Mouse (Mus musculus): ENCODE data around the gene Catsper1.
A peak's percentile ranks its signal among the peaks of the same experiment; 100 is the strongest.

Gene Catsper1

DNA sequence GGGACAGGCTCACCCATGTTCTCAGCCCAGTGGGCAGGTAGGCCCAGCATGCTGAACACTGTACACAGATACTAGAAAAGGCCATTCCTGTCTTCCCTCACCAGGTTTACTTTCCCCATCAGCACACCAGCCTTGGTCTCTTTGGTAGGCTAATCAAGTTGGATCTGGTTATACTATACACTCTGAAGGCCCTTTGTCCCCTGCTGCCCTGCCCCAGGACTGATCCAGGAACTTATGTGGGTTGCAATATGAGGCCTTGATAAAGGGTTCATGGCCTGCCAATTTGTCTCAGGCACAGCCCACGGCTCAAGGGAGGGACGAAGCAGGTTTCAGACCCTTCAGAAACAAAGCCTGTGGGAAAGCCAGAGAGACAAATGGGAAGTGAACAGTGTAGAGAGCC, 18.1 kb downstream of the Catsper1 start:
- DNase-seq (ENCODE audit: low read depth, low spot score) = no peak

DNA sequence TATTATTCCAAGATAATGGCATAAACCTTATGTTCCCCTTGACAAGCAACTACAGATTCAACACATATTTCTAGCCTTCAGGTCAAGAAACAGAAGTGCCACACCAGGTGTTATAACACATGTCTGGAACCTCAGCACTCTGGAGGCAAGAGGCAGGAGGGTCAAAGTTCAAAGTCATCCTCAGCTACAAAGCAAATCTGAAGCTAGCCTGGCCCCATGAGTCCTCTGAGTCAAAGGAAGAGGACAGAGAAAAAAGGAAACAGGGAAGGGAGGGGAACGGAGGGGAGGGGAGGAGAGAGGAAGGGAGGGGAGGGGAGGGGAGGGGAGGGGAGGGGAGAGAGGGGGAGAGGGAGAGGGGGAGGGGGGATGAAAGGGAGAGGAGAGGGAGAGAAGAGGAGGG, 20.5 kb downstream of the Catsper1 start:
- DNase-seq (ENCODE audit: low read depth, low spot score) = no peak

DNA sequence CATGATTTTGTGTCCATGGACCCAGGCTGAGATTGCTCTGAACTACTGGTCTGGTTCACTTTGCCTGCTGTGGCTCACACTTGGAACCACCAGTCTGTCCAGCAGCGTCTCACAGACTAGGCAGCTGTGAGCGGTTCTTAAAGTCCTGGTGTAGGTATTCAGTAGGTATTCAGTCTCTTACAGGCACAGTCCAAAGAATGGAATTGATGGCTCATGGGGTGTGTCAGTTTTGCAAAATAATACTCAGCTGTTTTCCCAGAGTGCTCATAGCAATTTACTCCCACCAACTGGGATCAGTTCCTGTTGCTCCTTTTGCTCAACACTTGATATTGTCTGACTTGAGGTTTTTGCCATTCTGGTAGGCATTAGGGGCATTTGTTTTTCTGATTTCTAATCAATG, 26.6 kb downstream of the Catsper1 start:
- no peak for DNase-seq (ENCODE audit: low read depth, low spot score)

DNA sequence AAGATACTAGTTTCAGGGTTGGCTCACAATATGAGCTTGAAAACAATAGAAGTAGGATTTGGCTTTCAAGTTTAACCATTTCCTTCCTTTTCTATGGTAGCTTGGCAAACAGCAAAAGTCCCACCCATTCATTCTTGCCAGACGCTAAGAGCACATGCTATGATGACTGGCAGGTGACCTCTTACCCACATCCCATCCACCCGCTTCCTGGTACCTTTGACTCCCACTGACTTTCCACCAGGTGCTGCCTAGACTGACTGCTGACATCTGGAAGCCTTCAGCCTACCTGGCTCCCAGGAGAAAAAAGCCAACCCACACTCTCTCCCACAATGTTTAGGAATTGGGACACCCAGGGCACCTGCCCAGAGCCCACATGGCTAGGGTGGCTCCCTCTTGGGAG, 28.6 kb downstream of the Catsper1 start:
- DNase-seq (ENCODE audit: low read depth, low spot score) = no peak

DNA sequence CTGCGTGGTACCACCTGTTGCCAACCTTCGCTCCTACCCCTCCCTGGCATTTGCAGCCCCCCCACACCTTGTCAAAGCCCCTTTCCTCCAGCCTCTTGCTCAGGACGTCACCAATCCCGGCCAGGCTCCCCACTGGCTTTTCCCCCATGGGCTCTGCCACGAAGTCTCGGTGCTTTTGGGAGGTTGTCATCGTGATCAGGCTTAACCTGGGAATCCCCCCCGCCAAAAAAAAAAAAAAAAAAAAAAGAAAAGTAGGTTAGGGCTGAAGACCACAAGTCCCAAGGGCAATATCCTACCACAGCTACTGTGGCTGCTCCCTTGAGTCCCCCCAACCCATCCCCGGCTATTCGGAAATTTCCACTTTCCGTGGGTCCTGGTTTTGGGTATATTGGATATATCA, 30.2 kb downstream of the Catsper1 start:
- DNase-seq (ENCODE audit: low read depth, low spot score) = no peak

DNA sequence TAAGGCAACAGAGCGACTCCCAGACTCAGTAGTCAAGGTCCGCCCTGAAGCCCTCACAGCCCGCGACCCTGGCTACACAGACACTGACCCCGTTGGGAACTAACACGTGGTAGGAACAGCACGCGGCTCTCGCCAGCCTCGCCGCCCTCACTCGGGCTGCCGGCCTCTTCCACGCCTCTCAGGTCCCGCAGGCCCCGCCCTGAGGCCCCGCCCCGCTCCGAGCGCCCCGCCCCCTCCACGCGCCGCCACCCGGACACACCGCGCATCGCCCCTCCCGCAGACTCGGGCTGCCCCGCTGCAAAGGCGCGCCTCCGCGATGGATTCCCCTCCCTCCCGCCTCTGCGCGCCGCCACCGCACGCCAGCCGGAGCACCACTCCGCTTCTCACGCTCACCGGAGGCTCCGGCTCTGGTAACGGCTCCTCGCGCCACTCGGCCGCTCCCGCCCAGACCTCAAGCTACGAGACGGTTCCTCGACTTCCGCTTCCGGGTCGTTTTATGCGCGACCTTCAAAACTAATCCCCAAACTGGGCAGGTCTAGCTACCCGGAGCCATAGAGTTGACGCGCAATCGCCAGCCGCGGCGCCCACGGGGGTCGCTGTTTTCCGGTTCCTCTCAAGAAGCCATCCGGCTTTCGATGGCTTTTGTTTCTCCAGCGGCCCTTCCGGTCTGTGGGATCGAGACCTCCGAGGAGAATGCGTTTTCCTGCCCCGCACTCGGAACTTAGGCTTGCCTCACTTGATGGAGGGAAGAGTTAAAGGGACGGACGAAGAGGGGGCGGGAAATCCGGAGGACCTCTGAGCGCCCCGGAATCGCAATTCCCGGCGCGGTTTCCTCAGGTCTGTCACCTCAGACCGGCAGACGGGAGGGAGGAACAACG, 30.9 kb downstream of the Catsper1 start, which contains the start of gene Eif1ad:
Eif1ad (plus strand) TSS at position 567 of the 878 bp plus-strand sequence.
- DNase-seq (ENCODE audit: low read depth, low spot score) = peak; percentile 99

DNA sequence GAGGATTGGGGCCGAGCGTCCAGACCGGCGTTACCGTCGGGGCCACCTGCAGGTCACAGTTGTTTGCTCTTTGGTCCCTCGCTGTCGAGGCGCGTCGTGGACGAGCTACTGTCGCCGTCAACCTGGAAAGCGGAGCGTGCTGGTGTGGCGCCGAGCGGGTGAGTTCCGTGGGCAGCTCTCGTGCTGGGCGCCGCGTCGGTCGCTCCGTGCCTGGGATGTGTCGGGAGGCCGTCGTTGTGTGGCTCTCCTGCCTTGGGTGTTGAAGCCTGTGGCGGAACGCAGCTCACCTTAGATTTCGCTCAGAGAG, 31.5 kb downstream of the Catsper1 start, which contains the start of gene Banf1:
Banf1 (minus strand) TSS at position 116 of the 307 bp plus-strand sequence.
- DNase-seq (ENCODE audit: low read depth, low spot score) = no peak

DNA sequence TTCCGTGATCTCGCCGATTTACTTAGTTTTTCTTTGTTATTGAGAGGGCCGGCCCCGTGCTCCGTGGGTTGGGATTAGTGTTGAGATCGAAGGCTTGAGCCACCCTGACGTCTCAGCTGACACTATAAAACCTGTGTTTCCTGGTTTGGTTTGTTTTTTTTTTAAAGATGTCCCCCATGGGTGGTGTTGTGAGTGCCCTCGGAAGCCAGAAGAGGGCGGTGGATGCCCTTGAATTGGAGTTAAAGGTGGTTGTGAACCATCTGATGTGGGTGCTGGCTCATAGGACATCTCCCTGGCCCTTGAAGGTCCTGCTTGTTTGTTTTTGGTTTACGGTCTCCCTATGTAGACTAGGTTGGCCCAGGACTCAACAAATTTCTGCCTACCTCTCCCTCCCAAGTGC, 31.9 kb downstream of the Catsper1 start:
- no peak for DNase-seq (ENCODE audit: low read depth, low spot score)

DNA sequence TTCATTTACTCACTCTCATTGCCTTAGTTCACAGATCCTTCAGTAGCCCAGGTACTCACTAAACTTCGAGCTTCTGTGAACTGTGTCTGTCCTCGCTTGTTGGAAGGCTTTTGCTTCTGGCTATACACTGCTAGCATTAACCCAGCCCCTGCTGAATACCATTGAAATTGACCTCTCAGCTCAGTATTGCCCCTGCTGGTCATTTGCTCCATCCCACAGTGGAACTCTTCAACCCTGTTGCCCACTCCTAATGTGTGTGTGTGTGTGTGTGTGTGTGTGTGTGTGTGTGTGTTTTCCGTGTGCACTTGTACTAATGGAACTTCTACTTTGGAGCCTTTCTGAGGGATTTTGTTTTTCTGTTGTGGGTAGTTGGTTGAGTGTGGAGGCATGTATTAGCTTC, 35.4 kb downstream of the Catsper1 start:
- DNase-seq (ENCODE audit: low read depth, low spot score) = no peak

DNA sequence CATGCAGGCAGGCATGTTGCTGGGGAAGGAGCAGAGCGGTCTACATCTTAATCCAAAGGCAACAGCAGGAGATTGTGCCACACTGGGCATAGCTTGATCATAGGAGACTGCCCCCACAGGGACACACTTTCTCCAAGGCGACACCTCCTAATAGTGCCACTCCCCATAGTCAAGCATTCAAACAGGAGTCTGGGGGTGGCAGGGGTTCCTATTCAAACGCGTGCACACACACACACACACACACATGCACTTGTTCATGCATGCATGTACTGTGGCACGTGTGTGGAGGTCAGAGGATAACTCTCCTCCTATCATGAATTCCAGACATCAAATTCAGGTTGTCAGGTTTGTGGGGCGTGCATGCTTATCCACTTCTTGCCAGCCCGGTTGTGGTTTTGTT, 37.2 kb downstream of the Catsper1 start:
- DNase-seq (ENCODE audit: low read depth, low spot score) = no peak

DNA sequence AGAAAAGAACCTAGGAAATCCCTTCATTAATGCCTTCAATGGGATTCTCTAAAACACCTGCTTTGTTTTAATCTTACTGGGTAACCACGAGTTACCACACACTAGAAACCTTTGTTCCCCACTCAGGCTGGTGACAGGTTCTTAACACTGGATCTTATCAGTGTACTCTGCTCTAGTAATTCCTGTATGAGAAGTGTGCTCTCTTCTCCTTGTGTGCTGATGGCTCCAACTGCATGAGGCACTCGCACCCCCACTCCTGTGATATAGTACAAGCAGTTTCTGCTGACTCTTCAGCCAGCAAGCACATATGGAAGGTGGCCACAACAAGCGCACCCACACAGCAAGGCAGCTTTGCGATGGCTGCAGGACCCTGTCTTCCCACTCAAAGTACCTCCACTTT, 38.6 kb downstream of the Catsper1 start:
- DNase-seq (ENCODE audit: low read depth, low spot score) = no peak

DNA sequence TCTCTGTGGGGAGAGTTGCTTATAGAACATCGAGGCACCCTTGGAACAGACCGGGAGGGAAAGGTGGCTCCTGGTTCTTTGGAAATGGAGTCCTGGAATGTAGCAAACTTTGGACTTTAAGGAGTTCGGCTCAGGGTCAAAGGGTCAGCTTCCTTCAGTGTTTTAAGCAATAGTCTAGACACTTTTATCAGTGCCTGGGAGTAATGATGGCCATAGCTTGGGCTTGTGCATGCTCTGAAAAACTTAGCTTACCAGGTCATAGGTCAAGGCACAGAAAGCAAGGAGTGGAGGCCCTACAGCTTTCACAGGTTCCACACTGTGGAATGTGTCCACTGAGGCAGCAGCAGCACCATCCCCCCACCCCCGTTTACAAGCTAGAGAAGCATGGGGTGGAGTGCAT, 39.2 kb downstream of the Catsper1 start:
- no peak for DNase-seq (ENCODE audit: low read depth, low spot score)

DNA sequence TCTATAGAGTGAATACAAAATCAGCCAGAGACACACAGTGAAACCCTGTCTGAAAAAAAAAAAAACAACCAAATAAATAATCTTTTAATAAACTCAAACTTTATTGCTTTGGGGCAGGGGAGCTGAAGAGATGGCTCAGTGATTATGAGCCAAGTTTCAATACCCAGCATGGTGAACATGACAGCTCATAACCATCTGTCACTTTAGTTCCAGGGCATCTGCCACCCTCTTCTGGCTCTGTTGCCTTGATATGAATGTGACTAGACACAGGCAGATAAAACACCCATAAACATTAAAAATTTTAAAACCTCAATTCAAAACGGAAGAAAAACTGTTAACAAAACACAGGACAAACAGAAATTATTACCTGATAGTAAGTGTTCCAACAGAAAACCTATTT, 41.9 kb downstream of the Catsper1 start:
- DNase-seq (ENCODE audit: low read depth, low spot score) = peak; percentile 17

DNA sequence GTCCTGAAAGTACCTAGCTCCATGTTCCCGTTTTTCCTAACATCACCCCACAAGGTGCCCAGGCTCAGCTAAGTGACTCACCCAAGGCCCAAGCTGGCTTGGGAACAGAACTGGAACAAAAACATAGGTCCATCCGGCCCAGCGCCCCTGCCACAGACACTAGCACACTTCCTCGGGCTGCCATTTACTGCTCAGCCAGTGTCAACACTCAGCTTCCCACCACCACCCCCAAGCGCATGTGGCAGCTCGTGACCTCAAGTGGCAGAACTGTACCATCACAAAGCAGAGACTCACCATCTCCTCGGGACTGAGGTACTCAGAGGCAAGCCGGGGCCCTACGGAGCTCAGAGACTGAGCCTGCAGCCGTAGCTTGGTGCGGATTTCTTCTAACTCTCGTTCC, 47.8 kb downstream of the Catsper1 start:
- DNase-seq (ENCODE audit: low read depth, low spot score) = no peak

DNA sequence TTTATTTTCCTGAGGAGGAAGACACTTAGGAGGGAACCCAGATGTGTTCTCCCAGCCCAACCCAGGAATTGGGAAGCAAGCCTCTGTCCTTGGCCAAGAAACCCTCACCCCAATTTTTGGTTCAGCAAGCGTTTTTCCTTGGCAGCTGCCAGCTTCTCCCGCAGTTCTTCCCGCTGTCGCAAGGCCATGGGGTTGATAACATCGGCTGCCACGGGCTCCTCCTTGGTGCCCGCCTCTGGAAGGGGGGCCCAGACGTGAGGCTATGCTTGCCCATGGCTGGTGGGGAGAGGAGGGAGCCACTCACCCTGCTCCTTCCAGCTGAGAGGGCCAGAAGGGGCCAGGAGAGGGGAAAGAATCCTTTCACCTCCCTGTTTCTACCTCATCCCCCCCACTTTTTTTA, 49.2 kb downstream of the Catsper1 start:
- no peak for DNase-seq (ENCODE audit: low read depth, low spot score)

DNA sequence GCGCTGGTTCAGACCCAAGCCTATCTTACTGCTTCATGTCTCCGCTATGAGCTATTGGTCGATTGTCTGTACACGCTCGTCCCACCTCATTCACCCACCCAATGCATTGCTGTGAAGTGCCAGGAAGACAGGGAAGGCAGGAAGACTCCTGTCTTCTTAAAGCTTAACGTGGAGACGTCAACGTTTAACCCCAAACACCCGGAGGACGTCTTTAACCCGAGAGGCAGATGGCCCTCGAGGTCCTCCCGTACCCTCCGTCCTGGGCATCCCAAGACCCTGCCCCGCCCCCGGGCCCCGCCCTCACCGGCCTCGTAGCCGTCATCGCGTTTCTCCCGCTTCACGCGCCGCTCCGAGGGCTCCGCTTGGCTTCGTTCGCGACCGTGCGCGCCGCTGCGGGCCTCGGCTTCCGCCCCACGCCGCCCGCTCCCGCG, 52.5 kb downstream of the Catsper1 start:
- no peak for DNase-seq (ENCODE audit: low read depth, low spot score)

DNA sequence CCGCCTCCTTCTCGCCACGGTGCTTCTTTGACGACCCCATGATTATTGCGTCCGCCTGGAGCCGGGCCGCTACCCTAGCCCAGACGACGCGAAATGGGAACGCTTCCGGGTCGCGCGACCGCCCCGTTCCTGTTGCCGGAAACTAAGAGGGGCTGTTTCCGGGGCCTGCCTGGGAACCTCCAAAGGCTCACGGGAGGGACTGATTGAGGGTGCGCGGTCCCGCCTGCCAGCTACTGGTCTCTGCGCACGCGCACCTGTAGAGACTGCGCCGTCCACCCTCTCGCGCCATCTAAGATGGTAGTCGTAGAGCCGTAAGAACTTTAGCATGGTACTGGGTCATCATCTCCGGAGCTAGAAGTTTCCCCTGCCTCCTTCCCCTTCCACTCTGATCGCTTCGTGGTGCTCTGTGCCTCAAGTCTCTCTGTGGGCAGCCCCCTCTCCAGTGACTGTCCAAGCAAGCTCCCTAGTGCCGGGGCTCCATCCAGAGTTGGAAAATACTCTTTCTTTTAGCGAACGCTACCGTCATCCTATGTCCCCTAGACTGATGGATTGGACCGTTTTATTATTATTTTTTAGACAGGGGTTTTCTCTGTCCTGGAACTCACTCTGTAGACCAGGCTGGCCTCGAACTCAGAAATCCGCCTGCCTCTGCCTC, 53.2 kb downstream of the Catsper1 start, which contains the start of gene Sart1:
Sart1 (minus strand) TSS at position 116 of the 655 bp plus-strand sequence.
- peak; percentile 96 for DNase-seq (ENCODE audit: low read depth, low spot score)

DNA sequence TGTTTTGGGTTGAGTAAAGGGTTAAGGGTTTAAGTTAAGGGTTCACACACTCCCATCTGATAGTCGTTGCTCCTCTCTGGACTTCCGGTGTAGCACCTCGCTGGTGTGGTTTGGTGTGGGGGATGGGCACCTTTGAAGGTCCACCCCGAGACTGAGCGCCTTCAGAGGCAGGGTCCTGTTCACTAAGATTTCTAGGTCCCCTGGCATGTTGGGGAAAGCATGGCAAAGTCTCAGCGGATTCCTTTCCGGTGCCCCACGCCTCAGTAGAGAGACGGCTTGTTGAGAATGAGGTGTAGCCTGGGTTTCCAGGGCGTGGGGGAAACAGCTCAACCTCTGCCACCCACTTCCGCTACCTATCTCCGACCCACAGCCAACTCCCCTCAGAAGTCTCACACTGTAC, 54.1 kb downstream of the Catsper1 start:
- no peak for DNase-seq (ENCODE audit: low read depth, low spot score)

DNA sequence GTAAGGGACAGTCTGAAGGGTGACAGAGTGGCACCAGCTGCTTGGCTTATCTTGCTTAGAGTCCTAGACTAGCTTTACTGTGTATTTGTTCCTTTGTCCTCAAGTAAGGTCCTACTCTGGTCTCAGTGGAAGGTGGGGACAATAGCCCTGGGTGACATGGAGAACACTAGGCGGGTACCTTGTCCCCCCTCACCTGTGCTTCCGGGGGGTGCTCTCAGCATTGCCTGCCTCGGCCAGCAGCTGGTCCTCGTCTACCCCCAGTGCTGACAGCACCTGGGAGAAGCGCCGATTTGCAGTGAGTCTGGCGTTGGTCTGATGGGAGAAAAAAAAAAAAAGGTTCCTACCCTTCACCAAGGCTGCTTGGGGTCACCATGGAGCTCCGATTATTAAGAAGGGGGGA, 54.9 kb downstream of the Catsper1 start:
- DNase-seq (ENCODE audit: low read depth, low spot score) = no peak

DNA sequence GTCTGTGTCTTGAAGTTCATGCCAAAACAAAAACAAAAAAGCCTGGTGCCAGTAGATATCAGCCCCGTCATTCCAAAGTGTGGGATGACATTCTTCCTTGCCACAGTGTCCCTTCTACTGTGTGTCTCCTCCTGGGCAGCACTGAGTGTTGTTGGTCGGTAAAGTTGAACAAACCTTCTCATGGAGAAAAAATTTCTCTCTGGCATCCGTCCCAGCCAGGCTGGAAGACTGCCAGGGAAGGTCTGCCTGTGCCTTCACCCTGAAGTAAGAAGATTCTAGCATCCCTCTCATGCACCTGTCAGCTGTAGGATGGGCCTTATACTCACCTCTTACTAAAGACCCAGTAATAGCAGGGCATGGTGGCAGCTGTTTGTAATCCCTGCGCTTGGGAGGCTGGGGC, 57.4 kb downstream of the Catsper1 start:
- DNase-seq (ENCODE audit: low read depth, low spot score) = no peak

All from telencephalon, adult 2 months (tissue).